Mouse (Mus musculus) midbrain, embryonic 11.5 days (tissue): ENCODE measurements at regions not wholly inside any gene's neighbourhood (a gene's known extent, or its start where the extent isn't known, plus 50 kb on each side); places are given as distances from the start of the nearest gene placed in this dataset.

Experiments
- ATAC-seq: fragments of 200-750 bp; cut with Nextera tagmentation; 2 replicates; pipeline ENCODE4 v1.8.0; 2017; ENCODE audit warnings: moderate TSS enrichment, moderate library complexity; ENCODE audit not compliant: low FRiP score
- DNase-seq: peaks from one replicate; pipeline ENCODE4 v3.0.0; 2015; ENCODE audit warnings: low spot score; ENCODE audit errors: missing footprints
- H3K27ac ChIP-seq: fragments of 300-500 bp; sonication (generic); 2 replicates; pipeline ENCODE4 v1.5.1; 2014; ENCODE audit warnings: low read depth, low read length
- H3K27me3 ChIP-seq: fragments of 300-500 bp; sonication (generic); 2 replicates; pipeline ENCODE4 v1.6.1; 2014; ENCODE audit warnings: mild to moderate bottlenecking, low read length, moderate library complexity, mixed read lengths; ENCODE audit not compliant: control insufficient read depth, insufficient read depth
- H3K36me3 ChIP-seq: fragments of 300-500 bp; sonication (generic); 2 replicates; pipeline ENCODE4 v1.6.1; 2014; ENCODE audit warnings: mild to moderate bottlenecking, low read length, moderate library complexity, mixed read lengths; ENCODE audit not compliant: control insufficient read depth, insufficient read depth
- H3K4me1 ChIP-seq: fragments of 300-500 bp; sonication (generic); 2 replicates; pipeline ENCODE4 v1.6.1; 2014; ENCODE audit warnings: low read length; ENCODE audit not compliant: control insufficient read depth, insufficient read depth
- H3K4me2 ChIP-seq: fragments of 300-500 bp; sonication (generic); 2 replicates; pipeline ENCODE4 v1.6.1; 2014; ENCODE audit warnings: mild to moderate bottlenecking, moderate library complexity
- H3K4me3 ChIP-seq: fragments of 300-500 bp; sonication (generic); 2 replicates; pipeline ENCODE4 v1.5.1; 2014; ENCODE audit warnings: low read depth, low read length
- H3K9ac ChIP-seq: fragments of 300-500 bp; sonication (generic); 2 replicates; pipeline ENCODE4 v1.6.1; 2014; ENCODE audit warnings: low read length
- H3K9me3 ChIP-seq: fragments of 300-500 bp; sonication (generic); 2 replicates; pipeline ENCODE4 v1.6.1; 2016; ENCODE audit warnings: low read length; ENCODE audit not compliant: control insufficient read depth
- WGBS: fragments of 180-500 bp; shearing (Covaris S2); extraction: QIAGEN DNeasy Blood & Tissue Kit; methylation state at CpG from one replicate; pipeline ENCODE4 v1.1.7; 2014; 5-methylcytosine and 5-hydroxymethylcytosine counted together

GRCm38 (mm10) chr11:18421076-18421475 lies 467.4 kb upstream of the Etaa1 start:
- H3K27me3 ChIP-seq = no peaks in the 10 kb centered on the region
- ATAC-seq (no peak), DNase-seq (no peak)
- H3K36me3 ChIP-seq = no peaks in the 10 kb centered on the region
- WGBS = 87% methylated on average over 3 of the region's 3 CpGs
- H3K9me3 ChIP-seq = no peaks in the 10 kb centered on the region
- no peak overlapping the region for H3K4me2 ChIP-seq
- H3K4me1 ChIP-seq = no peaks in the 10 kb centered on the region
- no peak overlapping the region for H3K9ac ChIP-seq
- H3K27ac ChIP-seq = no peak overlapping the region
- no peak overlapping the region for H3K4me3 ChIP-seq

- DNase-seq = no peak
- Histone ChIP-seq H3K27me3 (no peaks in the 10 kb centered on the region), H3K9me3 (no peaks in the 10 kb centered on the region), H3K4me1 (no peaks in the 10 kb centered on the region), H3K4me3 (no peak overlapping the region), H3K36me3 (no peaks in the 10 kb centered on the region), H3K4me2 (no peak overlapping the region), H3K9ac (no peak overlapping the region), H3K27ac (no peak overlapping the region)
- ATAC-seq = no peak
- 88% methylated on average over 1 of the region's 1 CpGs for WGBS
These were observed 460.1 kb upstream of the Etaa1 start for GRCm38 (mm10) chr11:18413769-18414168.

GRCm38 (mm10) chr11:18408071-18408752 lies 454.5 kb upstream of the Etaa1 start:
- Histone ChIP-seq H3K4me3 (no peak overlapping the region), H3K27ac (no peak overlapping the region), H3K9me3 (no peaks in the 10 kb centered on the region), H3K4me2 (no peak overlapping the region), H3K36me3 (no peaks in the 10 kb centered on the region), H3K27me3 (no peaks in the 10 kb centered on the region), H3K9ac (no peak overlapping the region), H3K4me1 (no peaks in the 10 kb centered on the region)
- no peak for ATAC-seq
- DNase-seq = no peak
- WGBS = 89% methylated on average over 8 of the region's 8 CpGs

GRCm38 (mm10) chr11:18399561-18399960 lies 445.9 kb upstream of the Etaa1 start:
- H3K9me3 ChIP-seq = no peaks in the 10 kb centered on the region
- 70% methylated on average over 4 of the region's 4 CpGs for WGBS
- DNase-seq (no peak), ATAC-seq (no peak)
- no peak overlapping the region for H3K4me2 ChIP-seq
- no peak overlapping the region for H3K27ac ChIP-seq
- no peaks in the 10 kb centered on the region for H3K36me3 ChIP-seq
- no peak overlapping the region for H3K9ac ChIP-seq
- no peak overlapping the region for H3K4me3 ChIP-seq
- no peaks in the 10 kb centered on the region for H3K27me3 ChIP-seq
- H3K4me1 ChIP-seq = no peaks in the 10 kb centered on the region

GRCm38 (mm10) chr11:18396397-18396796 lies 442.7 kb upstream of the Etaa1 start:
- no peak overlapping the region for H3K9ac ChIP-seq
- no peaks in the 10 kb centered on the region for H3K4me1 ChIP-seq
- no peak overlapping the region for H3K4me2 ChIP-seq
- WGBS = 90% methylated on average over 6 of the region's 6 CpGs
- H3K27ac ChIP-seq = no peak overlapping the region
- ATAC-seq (no peak), DNase-seq (no peak)
- no peaks in the 10 kb centered on the region for H3K9me3 ChIP-seq
- no peak overlapping the region for H3K4me3 ChIP-seq
- H3K27me3 ChIP-seq = no peaks in the 10 kb centered on the region
- H3K36me3 ChIP-seq = no peaks in the 10 kb centered on the region

- DNase-seq = no peak
- Histone ChIP-seq H3K36me3 (no peaks in the 10 kb centered on the region), H3K9me3 (no peaks in the 10 kb centered on the region), H3K4me2 (no peak overlapping the region), H3K27ac (no peak overlapping the region), H3K27me3 (no peaks in the 10 kb centered on the region), H3K4me3 (no peak overlapping the region), H3K4me1 (no peaks in the 10 kb centered on the region), H3K9ac (no peak overlapping the region)
- WGBS = 87% methylated on average over 4 of the region's 4 CpGs
- no peak for ATAC-seq
These were observed 442.0 kb upstream of the Etaa1 start for GRCm38 (mm10) chr11:18395631-18396030.

GRCm38 (mm10) chr11:18372813-18373332 lies 419.2 kb upstream of the Etaa1 start:
- H3K9ac ChIP-seq = no peak overlapping the region
- WGBS = 89% methylated on average over 6 of the region's 6 CpGs
- no peak for ATAC-seq

GRCm38 (mm10) chr11:18371304-18371703 lies 417.6 kb upstream of the Etaa1 start:
- H3K27me3 ChIP-seq = no peaks in the 10 kb centered on the region
- peak; percentile 39 for DNase-seq
- H3K9ac ChIP-seq = no peak overlapping the region
- no peak overlapping the region for H3K27ac ChIP-seq
- no peak for ATAC-seq
- H3K9me3 ChIP-seq = no peaks in the 10 kb centered on the region
- H3K36me3 ChIP-seq = no peaks in the 10 kb centered on the region
- no peak overlapping the region for H3K4me3 ChIP-seq
- WGBS = 25% methylated on average over 3 of the region's 3 CpGs
- no peaks in the 10 kb centered on the region for H3K4me1 ChIP-seq
- no peak overlapping the region for H3K4me2 ChIP-seq

More at GRCm38 (mm10) chr11:18372813-18373332, 419.2 kb upstream of the Etaa1 start:
- H3K27me3 ChIP-seq = no peaks in the 10 kb centered on the region
- no peak overlapping the region for H3K4me2 ChIP-seq
- H3K4me1 ChIP-seq = no peaks in the 10 kb centered on the region
- no peaks in the 10 kb centered on the region for H3K36me3 ChIP-seq
- no peaks in the 10 kb centered on the region for H3K9me3 ChIP-seq
- no peak overlapping the region for H3K27ac ChIP-seq
- peak; percentile 39 for DNase-seq
- H3K4me3 ChIP-seq = no peak overlapping the region

GRCm38 (mm10) chr11:18370861-18371260 lies 417.2 kb upstream of the Etaa1 start:
- WGBS = 24% methylated on average over 3 of the region's 3 CpGs
- no peak for DNase-seq

More at GRCm38 (mm10) chr11:18370861-18371260, 417.2 kb upstream of the Etaa1 start:
- Histone ChIP-seq H3K4me1 (no peaks in the 10 kb centered on the region), H3K4me3 (no peak overlapping the region), H3K27ac (no peak overlapping the region), H3K9me3 (no peaks in the 10 kb centered on the region), H3K27me3 (no peaks in the 10 kb centered on the region), H3K4me2 (no peak overlapping the region), H3K36me3 (no peaks in the 10 kb centered on the region), H3K9ac (no peak overlapping the region)
- ATAC-seq = no peak
